In genomic region chr10:127675859-127676398, GRCm38 (mm10) we compare ENCODE assay signal across 1 mouse cellular context.
TF ChIP-seq lines count a peak whose summit lies in the region.

No protein-coding gene starts in this region.

TF ChIP-seq in MEL, 35 proteins besides CTCF, POLR2A, EP300 and RAD21 (continued from another document):
- no peak for TF ChIP-seq MAZ (IDR thresholded peaks at IDR 0.05; ENCODE audit: low read depth, low read length)
